Mouse (Mus musculus) MN1 (cell line): ENCODE data around the gene Tifa.
"Not testable (repeated sequence)": the region's sequence is repeated elsewhere in the genome, so short reads cannot be mapped to it uniquely, and the experiment has no call there.

Experiments used
- DNase-seq: peaks from one replicate; pipeline ENCODE4 v3.0.0-alpha.2; 2016; ENCODE audit warnings: low spot score

Gene Tifa

DNA sequence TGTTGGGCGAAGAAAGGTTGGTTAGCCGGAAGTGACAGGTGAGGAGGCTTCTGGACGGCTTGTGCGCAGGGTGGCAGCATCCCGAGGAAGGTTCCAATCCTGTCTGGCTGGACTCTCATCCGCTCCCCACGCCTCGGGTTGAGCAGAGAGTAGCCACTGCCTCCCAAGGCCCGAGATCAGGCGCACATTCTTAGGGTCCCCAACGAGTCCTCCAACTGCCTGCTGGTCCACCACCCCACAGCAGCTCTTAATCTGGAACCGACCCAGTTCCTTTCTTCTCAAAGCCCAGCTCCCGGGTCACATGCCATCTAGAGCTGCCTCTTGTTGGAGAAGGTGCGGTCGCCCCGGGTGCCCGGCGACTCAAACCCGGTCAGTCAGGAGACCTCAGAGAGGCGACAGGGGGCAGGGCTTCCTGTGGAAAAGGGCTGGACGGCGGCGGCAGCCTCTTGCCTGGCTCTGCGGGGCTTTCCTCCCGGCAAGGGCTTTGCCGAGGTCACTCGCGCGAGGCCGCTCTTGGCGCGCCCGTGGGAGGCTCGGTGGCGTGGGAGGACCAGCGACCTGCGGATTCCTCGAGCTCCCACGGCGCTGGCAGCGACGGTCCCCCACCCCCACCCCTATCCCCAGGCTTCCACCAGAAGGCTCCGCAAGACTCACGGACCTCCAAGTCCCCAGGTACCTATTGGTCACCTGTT, at the start of gene Tifa:
Tifa (plus strand) TSS at position 306 of the 692 bp plus-strand sequence.
- no peak for DNase-seq

DNA sequence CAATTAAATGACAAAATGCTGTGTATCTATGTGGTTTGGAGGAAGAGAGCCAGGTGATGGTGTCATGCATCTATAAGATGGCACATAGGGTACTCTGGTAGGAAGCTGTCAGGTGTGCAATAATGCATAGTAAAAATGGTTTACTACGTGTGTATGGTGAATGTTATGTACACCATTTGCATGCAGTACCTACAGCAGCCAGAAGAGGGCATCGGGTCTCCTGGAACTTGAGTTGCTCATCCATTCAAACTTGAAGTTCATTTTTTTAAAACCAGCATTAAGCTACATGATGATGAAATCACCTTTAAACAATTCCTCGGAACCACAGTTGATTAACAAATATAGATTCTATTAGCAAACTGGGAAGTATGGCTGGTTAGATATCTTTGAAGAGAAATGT, 48.1 kb upstream of the Tifa start:
- no peak for DNase-seq

DNA sequence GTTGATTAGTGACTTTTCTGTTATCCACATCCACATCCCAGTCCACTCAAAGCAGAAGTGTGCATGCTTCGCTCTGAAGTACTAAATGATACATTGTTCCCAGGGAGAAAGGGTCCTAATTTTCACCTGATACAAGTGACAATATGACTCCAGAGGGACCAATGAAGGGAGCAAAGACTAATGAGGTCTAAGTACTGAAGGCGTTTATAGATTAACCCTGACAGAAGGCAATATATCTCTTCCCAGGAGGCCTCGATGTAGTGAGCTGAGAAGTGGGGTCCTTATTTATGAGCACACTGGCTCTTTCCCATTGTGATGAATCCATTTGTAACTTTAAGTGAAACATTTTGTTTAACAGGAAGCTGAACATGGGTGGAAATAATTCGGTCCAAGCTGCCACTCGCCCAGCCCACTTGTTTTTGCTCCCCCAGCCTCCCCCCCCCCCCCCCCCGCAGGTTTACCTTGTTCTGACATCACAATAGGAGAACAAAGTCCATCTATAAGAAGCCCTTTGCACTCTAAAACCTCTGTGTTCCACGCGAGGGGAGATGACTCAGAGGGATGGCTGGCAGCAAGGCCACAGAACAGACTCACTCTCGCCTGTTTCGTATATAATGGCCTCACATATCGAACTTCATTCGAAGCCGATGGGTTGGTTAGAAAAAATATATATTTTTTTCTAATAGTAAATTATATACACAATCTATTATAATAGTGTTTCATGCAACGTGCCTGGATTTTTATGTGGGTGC, 45.8 kb upstream of the Tifa start:
- DNase-seq: no peak

DNA sequence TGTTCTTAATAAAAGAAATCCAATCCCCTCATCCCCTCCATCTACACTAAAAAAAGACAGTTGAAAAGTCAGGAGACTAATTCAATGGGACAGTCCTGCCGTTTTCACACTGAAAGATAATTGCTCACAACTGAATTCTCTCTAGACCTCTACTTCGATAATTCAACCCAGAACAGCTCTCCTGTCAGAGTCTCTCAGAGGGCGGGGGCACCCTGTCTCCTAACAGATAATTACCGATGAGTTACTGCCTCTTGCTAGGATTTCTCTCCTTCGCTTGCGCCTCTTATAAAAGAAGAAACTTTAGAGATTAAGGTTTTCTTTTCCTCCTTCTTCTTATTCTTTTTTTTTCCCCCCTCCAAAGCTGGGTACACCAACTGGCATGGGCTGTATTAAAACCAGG, 44.1 kb upstream of the Tifa start:
- DNase-seq: no peak

DNA sequence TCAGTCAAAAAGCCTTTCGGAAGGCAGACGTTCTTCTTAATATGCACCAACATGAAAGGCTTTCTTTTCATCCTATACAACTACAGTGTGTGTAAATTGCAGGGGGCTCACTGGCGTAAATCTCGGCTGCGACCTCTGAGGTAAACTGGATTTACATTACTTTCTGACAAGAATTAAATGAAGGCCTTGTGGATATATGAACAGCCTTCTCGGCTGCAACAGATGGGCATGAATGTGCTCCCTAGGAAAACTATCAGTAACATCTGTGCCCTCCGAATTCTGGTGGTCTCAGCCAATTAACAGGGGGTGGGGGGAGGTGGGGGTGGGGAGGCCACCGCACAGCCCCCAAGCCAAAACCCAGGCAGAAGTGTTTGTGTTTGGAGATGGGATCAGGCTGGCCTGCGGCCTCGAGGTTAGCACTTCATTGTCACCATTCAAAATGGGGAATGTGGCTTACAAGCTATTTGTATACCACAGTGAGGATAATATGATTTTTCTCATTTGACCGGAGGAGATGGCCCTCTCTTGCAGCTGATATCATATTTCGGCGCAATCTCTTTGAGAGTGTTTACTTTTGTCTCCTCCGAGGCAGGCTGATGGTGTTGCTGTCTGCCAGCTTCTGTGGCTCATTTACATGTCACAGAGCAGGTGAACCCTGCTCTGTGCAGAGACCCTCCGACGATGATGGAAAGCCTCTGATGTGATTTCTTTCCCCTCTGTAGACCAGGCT, 43.5 kb upstream of the Tifa start:
- no peak for DNase-seq

DNA sequence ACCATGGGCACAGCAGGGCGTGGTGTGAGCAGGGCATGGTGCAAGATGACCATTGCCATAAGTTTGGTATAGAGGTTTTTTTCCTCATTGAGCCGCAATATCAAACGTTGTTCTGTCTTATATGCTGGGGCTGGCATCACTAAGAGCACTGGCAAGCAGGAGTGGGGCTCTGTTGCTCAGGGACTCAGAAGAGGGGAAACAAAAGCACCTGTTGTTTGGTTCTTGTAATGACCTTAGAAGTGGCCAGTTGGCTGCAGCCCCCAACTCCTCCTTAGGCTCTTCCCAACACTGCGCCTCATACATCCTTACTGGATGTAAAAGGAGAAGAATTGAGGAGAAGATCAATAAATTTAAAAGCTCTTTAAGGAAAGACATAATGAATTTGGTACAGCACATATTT, 41.0 kb upstream of the Tifa start:
- DNase-seq: no peak

DNA sequence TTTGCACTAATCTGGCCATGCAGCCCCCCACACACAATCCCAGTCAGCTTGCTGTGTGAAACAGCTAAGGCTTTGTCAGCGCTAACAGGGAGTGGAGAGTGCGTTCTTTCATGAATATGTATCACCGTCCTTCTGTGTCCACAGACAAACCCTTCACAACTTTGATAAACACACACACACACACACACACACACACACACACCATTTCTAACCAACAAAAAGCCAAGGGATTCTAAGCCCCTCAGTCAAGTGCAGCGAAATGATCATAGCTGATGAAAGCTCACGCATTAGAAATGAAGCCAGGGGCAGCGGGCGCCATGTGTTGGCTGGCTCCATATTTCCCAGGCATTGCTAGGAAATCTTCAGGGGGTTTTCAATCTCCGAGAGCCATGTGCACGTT, 40.3 kb upstream of the Tifa start:
- DNase-seq: no peak

DNA sequence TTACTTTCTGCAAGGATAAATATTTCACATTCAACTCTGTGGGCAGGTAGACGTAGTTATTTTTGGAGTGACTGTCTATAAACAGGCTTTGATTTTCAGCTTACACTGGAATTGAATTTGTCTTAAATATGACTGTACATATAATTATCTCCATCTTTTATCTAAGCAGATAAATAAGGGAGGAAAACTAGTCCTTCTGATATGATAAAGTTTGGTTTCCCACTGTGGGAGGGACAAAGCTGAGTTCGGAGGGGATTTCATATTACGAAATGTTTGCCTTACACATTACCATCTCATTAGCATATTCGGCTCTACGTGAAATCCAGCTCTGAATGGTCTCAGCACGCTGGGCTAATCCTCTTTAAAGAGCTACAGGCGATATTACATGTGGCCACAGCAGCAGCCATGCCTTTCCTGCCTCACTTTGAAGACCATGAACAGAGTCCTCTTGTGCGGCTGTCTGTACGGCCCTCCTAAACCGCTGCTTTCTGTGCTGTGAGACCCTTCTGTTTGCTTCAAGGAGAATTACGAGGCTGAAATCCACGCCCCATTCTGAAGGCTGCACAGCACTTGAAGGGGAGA, 39.5 kb upstream of the Tifa start:
- no peak for DNase-seq

DNA sequence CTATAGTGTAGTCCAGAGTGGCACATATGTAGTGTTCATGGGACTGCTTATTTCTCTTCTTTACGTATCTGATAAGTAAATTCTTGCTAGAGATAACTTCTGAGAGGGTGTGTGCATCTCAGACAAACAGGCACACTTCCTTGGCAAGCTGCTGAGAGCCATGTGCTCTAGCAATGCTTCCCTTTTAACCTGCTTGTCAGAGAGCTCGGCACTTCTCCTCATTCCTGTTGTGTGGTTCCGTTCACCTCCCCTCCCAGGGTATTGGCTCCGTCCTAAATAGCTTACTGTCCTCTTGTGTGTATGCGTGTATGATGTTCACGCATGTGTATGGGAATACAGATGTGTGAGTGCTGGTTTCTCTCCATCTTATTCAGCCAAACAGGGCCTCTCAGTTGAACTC, 33.1 kb upstream of the Tifa start:
- no peak for DNase-seq

DNA sequence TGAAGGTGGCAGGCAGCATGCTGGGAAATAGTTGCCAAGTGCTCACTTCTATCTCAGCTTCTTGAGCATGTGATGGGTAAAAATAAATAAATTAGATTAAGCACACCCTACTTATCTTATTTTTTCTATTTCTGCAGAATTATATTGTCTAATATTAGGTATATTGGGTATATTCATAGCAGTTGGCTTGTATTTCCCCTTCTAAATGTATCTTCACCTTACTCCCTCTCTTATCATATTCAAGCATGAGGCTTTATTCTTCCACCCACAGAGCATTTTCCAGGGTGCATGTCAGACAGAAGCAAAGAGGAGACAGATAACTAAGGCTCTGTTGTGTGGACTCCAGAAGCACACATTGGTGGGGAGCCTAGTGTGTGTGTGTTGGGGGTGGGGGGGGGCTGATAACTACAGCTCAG, 31.7 kb upstream of the Tifa start:
- no peak for DNase-seq

DNA sequence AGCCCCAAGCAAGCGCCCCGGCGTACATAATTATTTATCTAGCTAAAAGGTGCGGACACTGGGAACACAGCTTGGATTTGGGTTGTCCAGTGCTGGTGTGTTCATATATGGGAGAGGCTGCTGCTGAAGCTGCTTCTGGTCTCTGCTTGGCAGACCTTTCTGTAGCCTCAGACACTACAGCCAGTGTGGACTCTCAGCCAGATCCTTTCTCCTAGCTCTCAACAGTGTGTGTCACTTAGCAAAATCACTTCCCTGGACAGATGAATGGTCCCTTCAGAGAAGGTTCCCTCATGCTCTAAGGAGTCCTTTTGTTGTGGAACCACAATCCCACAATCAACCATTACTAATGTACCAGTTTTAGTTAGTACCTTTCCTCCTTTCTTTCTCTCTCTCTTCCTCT, 30.8 kb upstream of the Tifa start:
- no peak for DNase-seq

DNA sequence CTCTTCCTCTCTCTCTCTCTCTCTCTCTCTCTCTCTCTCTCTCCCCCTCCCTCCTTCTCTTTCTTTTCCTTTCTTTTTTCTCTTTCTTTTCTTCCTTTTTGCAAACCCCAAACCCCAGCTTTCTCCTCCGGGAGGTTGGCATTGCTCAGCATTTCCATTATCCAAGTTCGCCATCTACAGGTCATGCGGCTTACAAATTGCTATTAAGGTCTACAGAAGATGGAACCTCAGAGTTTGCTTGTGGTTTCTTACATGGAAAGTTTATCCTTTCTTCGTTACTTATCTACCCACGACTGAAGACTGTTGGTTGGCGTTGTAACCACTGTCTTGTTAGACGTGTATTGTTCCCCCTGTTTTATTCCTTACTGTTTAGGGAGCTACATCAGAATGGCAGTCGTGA, 30.4 kb upstream of the Tifa start:
- DNase-seq: no peak

DNA sequence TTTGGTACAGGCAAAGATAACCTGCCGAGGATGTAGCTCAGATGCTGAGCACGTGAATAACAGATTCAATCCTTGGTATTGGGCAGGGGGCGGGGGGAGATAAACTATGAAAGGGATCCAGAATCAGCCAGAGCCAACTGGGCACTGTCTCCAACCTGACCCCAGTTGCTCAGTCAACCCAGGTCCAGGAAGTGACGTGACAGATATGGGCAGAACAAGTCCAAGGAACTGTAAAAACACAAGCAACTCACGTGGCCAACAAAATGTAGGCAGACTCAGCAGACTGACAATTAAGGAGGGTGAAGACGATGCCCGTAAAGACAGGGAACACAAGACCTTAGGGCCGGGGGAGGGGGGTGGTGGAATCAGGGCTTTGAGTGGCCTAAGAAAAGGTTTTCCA, 27.2 kb upstream of the Tifa start:
- DNase-seq: no peak

DNA sequence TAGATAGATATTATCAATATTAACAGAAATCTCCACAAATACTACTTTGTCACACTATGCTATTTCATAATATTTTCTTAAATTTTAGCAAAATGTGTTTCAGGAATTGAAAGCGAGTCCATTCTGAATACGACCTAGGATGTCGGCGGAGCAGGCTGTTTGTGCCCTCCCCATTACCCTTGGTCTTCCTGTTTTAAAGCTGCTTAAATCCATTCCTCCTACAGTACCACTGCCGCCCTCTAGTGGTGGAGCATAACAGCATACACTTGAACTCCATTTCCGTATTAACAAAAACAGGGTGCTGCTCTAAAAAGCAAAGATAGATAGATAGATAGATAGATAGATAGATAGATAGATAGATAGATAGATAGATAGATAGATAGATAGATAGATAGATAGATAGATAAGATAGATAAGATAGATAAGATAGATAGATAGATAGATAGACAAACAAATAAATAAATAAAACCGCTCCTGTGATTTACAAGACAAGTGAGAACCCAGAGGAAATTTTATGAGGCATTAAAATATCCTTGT, 26.5 kb upstream of the Tifa start:
- DNase-seq: peak; percentile 55

DNA sequence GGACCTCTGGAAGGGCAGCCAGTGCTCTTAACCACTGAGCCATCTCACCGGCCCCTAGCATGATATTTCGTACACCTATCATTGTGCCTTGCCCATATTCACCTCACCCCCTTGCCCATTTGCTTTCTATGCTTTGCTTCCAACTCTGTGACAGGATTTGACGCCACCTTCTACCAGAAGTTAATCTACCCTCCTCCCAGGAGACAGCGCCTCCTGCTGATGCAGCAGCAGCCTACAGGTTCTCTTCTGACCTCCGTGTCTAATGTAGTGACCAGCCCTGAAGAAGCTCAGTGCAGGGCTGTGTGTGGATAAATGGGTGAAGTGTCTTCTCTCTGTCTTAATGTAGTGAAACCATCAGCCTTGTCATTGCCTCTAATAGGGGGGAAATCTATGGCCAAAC, 25.1 kb upstream of the Tifa start:
- no peak for DNase-seq

DNA sequence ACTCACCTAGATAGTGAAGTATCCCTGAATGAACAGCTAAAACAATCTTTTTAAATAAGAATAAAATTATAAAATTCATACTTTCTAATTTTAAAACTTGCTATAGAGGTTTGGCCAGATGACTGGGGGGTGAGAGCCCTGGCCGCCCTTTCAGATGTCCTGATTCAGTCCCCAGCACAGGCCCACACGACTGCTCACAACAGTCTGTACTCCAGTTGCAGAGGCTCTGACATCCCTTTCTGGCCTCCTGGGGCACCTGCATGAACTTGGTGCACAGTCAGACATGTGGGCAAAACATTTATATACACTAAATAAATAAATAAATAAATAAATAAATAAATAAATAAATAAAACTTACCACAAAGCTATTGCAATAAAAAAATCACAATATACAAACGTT, 23.6 kb upstream of the Tifa start:
- DNase-seq: no peak

DNA sequence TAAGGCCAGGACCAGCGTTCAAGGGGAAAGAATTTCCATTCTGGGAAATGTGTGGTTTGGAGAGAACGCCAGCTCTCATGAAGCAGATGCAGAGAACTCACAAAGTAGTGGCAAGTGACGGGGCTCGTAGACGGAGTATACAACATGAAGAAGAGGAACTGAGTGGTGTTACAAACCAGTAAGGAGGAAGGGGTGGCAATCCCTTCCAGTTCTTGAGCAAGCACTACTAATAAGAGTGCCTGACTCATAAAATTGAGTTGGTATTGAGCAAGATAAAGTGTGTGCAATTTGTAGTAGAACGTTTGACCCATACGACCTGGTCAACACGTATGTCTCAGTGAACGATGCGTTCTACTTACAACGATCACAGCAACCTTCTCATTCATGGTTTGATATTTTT, 20.5 kb upstream of the Tifa start:
- DNase-seq: no peak

DNA sequence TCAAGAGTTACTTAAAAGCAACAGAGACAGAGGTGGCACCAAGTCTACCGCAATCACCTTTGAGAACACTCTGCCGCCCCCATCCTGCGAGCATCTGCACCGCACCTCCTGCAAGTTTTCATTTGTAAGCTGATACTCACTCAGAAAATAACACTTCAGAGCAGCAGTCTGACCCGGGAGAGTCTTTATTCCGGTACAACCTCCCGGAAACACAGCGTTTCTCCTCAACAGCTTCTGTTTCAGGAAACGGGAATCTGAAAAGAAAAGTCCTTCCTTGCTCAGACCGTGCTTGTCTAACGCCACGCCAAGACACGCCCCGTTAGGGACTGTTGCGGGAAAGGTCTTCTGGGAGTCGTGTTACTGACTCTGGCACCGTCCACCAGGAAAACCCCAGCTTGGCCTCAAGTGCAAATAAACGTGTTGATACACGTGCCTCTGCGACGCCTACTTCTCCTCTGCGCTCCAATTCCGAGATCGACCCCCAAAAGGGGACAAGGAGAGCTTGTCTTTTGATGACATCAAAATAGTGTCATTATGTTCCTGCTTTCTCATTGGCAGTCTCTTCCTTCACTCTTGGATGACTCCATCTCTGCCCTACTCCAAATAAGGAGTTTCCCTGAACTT, 9.5 kb upstream of the Tifa start, which contains the start of gene Alpk1:
Alpk1 (minus strand) TSS at position 507 of the 624 bp plus-strand sequence.
- no peak for DNase-seq

DNA sequence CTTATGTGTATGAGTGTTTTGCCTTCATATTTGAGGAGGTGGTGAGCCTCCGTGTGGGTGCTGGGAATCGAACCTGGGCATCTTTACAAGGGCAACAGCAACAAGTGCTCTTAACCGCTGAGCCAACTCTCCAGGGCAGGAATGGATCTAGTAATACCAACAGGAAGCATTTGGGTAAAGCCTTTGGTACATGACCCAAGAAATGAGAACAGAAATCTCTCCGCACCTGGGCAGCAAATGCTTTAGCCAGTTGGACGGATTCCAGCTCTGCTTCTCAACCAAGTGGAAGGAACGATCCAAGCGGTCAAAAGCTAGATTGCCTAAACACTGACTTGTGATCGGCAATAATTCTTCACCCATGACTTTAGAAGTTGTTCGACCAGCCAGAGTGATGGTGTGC, 8.7 kb upstream of the Tifa start:
- no peak for DNase-seq

DNA sequence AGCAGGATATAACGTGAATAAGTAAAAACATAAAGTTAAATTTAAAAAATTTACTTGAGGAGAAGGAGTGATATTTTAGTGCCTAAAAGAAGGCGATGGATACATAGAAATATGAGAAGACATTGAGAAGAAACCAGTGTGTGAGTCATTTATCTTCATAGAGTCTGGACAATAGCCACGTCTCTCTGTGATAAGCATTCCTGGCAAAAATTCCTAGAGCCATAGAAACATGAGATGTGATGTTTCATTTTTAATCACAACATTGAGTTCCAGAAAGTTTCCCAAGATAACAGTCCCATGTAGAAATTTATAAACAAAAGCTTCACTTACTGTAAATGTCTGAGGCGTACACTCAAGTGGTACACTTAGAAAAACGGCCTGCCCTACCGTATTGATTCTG, 6.7 kb upstream of the Tifa start:
- no peak for DNase-seq

DNA sequence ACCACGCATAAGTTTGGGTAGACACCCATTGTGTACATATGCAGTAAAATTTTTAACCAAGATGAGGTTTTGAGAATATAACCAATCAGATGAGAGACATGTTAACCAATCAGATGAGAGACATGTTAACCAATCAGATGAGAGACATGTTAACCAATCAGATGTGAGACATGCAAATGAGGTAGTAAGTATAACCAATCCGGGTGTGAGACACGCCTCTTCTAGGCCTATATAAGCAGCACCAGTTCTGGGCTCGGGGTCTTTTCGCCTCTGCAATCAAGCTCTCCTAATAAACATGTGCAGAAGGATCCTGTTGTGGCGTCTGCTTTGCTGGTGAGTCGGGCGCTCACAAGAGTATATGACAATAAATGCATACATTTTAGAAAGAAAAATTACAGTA, 5.9 kb upstream of the Tifa start:
- not testable (repeated sequence) for DNase-seq

DNA sequence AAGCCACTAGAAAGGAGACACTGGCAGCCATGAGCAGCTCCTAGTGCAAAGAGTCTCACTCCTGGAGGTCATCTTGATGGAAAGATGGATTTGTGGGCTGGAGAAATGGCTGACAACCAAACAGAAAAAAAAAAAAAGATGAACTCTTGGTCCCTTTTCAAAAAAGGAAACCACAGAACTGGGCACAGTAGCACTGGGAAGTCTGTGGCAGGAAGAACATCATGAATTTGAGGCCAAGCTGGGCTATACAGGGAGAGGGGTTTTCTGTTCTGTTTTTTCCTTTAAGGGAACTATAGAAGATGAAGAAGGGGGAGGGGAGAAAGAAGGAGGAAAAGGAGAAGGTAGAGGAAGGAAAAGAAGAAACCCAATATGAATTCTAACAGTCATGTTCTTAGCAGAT, 2.6 kb upstream of the Tifa start:
- DNase-seq: no peak
